Mouse (Mus musculus) olfactory bulb, adult 2 months (tissue): Measurements from ENCODE around the gene Ambp. TPM values are rescaled to one million over a fixed set of nuclear protein-coding genes. Genes with fewer than 3 reads are reported as not detected.

Source experiments
- H3K27ac ChIP-seq: fragments of 200-500 bp; 2 replicates; pipeline ENCODE4 v1.5.1; 2012; ENCODE audit warnings: low read depth, low read length; ENCODE audit not compliant: insufficient read depth
- H3K4me1 ChIP-seq: fragments of 200-500 bp; 2 replicates; pipeline ENCODE4 v1.6.1; 2012; ENCODE audit warnings: low read length; ENCODE audit not compliant: control insufficient read depth, insufficient read depth
- H3K4me3 ChIP-seq: fragments of 200-500 bp; 2 replicates; pipeline ENCODE4 v1.5.1; 2012; ENCODE audit warnings: mild to moderate bottlenecking, low read depth, low read length, moderate library complexity; ENCODE audit not compliant: insufficient read depth
- CTCF ChIP-seq: fragments of 200-500 bp; IDR thresholded peaks from 2 replicates; pipeline ENCODE4 v1.5.1; 2012; ENCODE audit warnings: low read depth, mild to moderate bottlenecking, low read length, moderate library complexity; ENCODE audit not compliant: insufficient read depth
- POLR2A ChIP-seq: fragments of 200-500 bp; IDR thresholded peaks from 2 replicates; pipeline ENCODE4 v1.6.1; 2012; ENCODE audit warnings: mild to moderate bottlenecking, low read depth, low read length, moderate library complexity; ENCODE audit not compliant: insufficient read depth
- WGBS: fragments of 180-500 bp; shearing (Covaris S2); methylation state at CpG from one replicate; pipeline ENCODE4 v1.1.7; 2018; 5-methylcytosine and 5-hydroxymethylcytosine counted together
- polyA plus RNA-seq: library from polyadenylated mRNA; stranded (reverse); fragments of >200 nt; gene quantifications from 2 replicates; pipeline ENCODE4 v1.2.4, GENCODE M21; 2012; ENCODE audit warnings: low replicate concordance; ENCODE audit not compliant: missing spikeins, insufficient read depth, insufficient read length

Gene Ambp
- polyA plus RNA-seq, 1 experiment: not detected

GRCm38 (mm10) chr4:63170061-63170460, 15.5 kb upstream of the Ambp start:
- Histone ChIP-seq H3K4me3 (no peak overlapping the region), H3K27ac (no peak overlapping the region), H3K4me1 (no peaks in the 10 kb centered on the region)
- no peak for TF ChIP-seq POLR2A
- no peak for TF ChIP-seq CTCF
- WGBS: 83% methylated on average over 4 of the region's 4 CpGs

GRCm38 (mm10) chr4:63166323-63166722, 11.7 kb upstream of the Ambp start:
- H3K4me3 ChIP-seq: no peak overlapping the region
- no peaks in the 10 kb centered on the region for H3K4me1 ChIP-seq
- 91% methylated on average over 5 of the region's 5 CpGs for WGBS
- no peak overlapping the region for H3K27ac ChIP-seq
- TF ChIP-seq POLR2A (no peak), CTCF (no peak)

GRCm38 (mm10) chr4:63165636-63166035, 11.0 kb upstream of the Ambp start:
- H3K4me1 ChIP-seq: no peaks in the 10 kb centered on the region
- 93% methylated on average over 4 of the region's 4 CpGs for WGBS
- TF ChIP-seq CTCF (no peak), POLR2A (no peak)
- H3K27ac ChIP-seq: no peak overlapping the region
- H3K4me3 ChIP-seq: no peak overlapping the region

- Histone ChIP-seq H3K4me1 (no peaks in the 10 kb centered on the region), H3K27ac (no peak overlapping the region), H3K4me3 (no peak overlapping the region)
- no peak for TF ChIP-seq POLR2A
- TF ChIP-seq CTCF: peak; percentile 54
- WGBS: 20% methylated on average over 5 of the region's 5 CpGs
Measured at GRCm38 (mm10) chr4:63158961-63159592, 4.5 kb upstream of the Ambp start.

DNA sequence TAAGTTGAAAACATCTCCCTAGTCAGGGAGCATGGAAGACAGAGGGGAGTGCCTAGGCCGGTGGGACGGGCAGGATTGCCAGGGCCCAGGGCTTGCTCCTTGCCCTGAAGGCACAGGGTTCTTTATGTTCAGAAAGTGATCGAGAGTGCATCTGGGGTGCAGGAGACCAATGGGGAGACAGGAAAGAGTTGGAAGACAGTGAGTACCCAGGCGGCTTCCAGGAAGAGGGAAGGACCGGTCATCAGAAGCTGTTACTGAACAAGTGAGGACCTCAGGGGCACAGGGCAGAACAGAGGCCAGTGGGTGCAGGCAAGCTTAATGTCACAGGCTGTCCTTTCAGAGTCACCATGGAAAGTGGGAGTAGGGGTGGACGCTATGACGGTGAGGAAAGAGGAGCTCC, 3.6 kb upstream of the Ambp start:
- H3K4me1 ChIP-seq: no peaks in the 10 kb centered on the region

DNA sequence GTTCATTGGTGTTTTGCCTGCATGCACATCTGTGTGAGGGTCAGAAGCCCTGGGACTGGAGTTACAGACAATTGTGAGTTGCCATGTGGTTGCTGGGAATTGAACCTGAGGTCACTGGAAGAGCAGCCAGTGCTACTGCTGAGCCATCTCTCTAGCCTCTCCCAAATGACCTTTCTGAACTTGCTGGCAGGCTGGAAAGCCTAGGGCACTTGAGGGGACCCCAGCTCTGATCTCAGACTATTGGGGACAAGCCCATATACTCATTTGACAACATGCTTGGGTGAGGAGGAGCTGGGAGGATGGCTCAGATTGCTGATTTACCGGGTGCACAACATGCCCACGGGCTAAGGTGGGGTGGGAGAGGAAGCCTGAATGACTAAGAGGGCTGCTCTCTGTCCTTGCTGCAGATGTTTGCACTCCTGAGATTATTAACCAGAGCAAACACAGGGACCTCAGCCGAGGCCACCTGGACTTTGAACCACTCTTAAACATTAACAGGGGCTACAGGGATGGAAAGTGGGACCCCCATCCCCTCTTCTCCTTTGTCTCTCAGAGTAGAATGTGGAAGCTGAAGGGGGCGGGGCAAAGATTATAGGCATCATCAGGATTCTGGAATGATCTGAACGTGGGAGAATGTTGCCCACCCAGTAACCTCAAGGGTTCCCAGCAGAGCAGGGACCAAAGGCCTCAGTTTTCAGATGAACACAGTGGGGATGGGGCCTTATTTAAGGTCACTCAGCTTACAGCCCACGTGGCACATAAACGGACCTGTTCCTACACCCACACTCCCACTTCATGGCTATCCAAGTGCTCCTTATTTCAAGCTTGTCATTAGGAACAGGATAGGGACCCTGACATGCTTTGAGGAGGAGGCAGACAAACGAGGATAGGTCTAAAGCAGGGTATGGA, 2.4 kb upstream of the Ambp start:
- Histone ChIP-seq H3K27ac (no peak overlapping the region), H3K4me3 (no peak overlapping the region), H3K4me1 (no peaks in the 10 kb centered on the region)
- 73% methylated on average over 8 of the region's 8 CpGs for WGBS
- TF ChIP-seq POLR2A: no peak
- no peak for TF ChIP-seq CTCF

More for the DNA sequence above, 3.6 kb upstream of the Ambp start:
- 90% methylated on average over 7 of the region's 7 CpGs for WGBS
- Histone ChIP-seq H3K4me3 (no peak overlapping the region), H3K27ac (no peak overlapping the region)
- no peak for TF ChIP-seq POLR2A
- TF ChIP-seq CTCF: no peak

- no peak overlapping the region for H3K4me3 ChIP-seq
- no peaks in the 10 kb centered on the region for H3K4me1 ChIP-seq
- H3K27ac ChIP-seq: no peak overlapping the region
- no peak for TF ChIP-seq POLR2A
- TF ChIP-seq CTCF: no peak
- 65% methylated on average over 2 of the region's 2 CpGs for WGBS
Measured at GRCm38 (mm10) chr4:63155596-63155995, 997 bp upstream of the Ambp start.

GRCm38 (mm10) chr4:63154028-63154427, 571 bp downstream of the Ambp start:
- 77% methylated on average over 4 of the region's 4 CpGs for WGBS
- no peaks in the 10 kb centered on the region for H3K4me1 ChIP-seq
- TF ChIP-seq POLR2A: no peak
- TF ChIP-seq CTCF: no peak

GRCm38 (mm10) chr4:63151127-63151526, 3.5 kb downstream of the Ambp start:
- no peak overlapping the region for H3K27ac ChIP-seq
- H3K4me3 ChIP-seq: no peak overlapping the region
- H3K4me1 ChIP-seq: no peaks in the 10 kb centered on the region
- 88% methylated on average over 6 of the region's 6 CpGs for WGBS
- no peak for TF ChIP-seq POLR2A
- no peak for TF ChIP-seq CTCF

More at GRCm38 (mm10) chr4:63154028-63154427, 571 bp downstream of the Ambp start:
- no peak overlapping the region for H3K4me3 ChIP-seq
- no peak overlapping the region for H3K27ac ChIP-seq
